Mouse (Mus musculus) T-cell, adult 2 months (primary cell): ENCODE results near the gene Krt35.

Experiments
- DNase-seq: peaks from one replicate; pipeline ENCODE4 v3.0.0; 2022; ENCODE audit warnings: low spot score

Gene Krt35

GRCm38 (mm10) chr11:100096141-100096540, at the start of gene Krt35:
Krt35 (minus strand) TSS chr11:100096241.
- no peak for DNase-seq

DNA sequence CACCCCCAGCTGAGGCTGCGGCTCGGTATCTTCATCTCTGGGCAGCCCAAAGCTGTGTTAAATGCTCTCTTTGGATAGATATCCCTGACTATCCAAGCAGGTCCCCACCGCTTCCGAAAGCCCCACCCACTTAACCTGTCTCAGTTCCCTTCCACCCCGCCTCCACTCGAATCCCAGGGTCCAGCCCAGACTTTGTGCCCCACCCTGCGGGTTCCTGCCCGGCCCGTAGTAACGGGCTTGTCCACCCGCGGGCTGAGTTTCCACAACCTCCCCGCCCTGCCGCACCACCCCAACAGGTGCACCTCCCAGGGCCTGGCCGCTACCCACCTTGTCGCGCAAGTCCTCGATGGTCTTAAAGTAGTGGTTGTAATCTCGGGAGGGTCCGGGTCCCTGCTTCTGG, 49.1 kb upstream of the Krt35 start:
- no peak for DNase-seq

DNA sequence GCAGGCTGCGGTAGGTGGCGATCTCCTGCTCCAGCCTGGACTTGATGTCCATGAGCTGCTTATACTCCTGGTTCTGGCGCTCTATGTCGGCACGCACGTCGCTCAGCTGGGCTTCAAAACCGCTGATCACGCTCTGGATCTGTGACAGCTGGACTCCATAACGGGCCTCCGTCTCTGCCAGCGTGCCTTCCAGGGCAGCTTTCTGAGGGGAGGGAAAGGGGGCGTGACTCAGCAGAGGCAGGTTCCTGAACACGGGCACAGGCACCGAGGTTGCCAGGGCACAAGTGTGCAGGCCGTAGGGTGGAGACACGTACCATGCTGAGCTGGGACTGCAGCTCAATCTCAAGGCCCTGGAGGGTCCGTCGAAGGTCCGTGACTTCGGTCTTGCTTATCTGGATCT, 44.9 kb upstream of the Krt35 start:
- no peak for DNase-seq

- DNase-seq, result no peak
These were observed 43.4 kb upstream of the Krt35 start for GRCm38 (mm10) chr11:100139391-100139790.

DNA sequence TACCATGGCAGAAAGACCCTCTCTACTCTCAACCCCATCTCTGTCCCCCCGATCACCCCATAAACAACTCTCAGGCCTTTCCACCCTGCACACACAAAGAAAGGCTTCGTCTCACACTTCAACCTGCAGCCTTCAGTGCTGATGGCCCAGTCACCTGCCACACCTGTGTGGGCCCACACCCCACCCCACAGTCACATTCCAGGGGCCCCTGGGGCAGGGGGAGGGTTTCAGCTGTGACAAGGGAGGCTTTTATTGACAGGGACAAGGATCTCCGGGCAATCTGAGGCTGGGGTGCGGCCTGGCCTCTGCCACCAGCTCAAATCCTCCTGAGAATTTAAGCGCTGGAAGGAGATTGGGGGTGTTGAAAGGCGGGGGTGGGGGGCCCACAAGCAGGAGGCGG, 42.8 kb upstream of the Krt35 start:
- DNase-seq, result no peak

DNA sequence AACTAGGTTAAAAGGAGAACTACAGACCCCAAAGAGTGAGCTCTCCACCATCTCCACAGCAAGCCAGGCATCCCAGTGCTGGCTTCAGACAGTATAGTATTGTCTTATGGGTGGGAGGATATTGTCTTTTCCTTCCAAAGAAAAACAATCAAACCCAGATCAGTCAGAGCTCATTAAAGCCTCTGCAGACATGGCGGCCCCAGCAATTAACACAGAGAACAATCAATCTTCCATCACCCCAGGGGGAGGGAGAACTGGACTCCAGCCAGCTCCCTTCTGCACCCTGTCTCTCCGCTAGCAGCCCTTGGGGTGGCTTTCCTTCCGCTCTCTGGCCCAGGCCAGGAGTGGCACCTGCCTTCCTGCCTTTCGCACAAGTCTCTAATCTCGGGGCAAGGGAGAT, 41.7 kb upstream of the Krt35 start:
- no peak for DNase-seq

DNA sequence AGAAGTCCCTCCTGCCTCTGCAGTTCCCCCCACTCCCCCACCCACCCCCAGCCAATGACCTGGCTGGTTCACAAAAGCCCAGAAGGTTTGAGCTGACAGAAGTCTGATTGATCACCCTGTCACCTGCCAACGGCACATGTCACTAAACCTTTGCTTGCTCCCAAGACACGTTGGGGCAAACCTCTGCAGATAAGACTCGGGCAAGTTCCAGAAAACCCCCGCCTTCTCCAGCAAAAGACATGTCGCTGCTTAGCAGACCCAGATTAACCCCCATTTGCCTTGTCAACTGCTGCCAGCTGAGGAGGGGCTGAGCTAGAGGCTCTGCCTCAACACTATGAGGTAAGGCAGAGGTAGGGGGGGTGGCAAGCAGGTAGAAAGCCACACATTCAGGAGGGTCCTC, 40.5 kb upstream of the Krt35 start:
- no peak for DNase-seq

DNA sequence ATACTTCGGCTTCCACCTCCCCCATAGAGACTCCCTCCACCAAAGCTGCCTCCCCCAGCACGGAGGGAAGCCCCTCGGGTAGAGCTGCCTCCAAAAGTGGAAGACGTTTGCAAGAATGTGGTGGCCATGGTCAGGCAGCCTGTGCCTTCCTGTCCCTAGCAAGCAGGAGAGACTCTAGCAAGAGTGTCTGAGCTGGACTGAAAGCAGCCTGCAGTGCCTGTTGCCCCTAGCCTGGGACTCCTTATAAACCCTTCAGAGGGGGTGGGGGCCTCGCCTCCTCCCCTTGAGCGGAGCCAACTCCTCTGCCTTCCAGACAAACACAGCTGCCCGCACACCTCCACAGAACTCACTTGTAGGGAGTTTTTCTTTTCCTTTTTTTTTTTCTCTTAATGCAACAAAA, 39.7 kb upstream of the Krt35 start, which contains the start of gene Krt15:
Krt15 (minus strand) TSS at position 198 of the 400 bp plus-strand sequence.
- DNase-seq, result no peak

DNA sequence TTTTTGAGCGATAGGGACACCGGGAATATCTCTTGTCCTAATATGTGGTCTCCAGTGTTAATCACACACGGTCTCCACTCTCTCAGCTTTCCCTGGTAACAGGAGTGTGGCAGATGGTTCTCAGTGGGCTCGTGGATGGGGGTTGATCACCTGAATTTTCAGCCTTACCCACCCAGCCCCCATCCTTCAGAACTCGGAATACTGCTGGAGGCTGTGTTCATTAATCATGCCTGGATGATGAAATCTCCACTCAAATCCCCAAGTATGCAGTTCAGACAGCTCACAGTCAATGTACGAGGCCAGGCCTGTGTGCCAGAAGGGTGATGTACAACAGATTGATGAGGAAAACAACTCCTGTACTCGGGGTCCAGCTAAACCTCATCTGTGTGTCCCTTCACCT, 28.9 kb upstream of the Krt35 start:
- no peak for DNase-seq

DNA sequence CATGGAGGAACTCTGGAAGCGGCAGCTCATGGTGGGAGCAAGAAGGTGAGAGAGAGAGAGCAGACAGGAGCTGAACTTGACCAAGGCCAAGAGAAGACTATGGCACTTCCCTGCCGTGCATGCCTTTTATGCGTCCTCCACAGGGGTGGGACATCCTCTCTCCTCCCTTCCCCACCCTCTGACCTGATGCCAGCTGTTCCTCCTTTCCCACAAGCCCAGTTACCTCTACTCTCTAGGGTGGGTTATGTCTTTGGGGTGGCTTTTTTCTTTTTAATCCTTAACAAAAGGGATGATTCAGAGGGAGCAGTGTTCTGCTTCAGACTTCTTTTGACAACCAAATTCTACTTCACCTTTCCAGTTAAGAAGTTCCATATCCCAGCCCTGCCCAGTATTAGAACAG, 25.4 kb upstream of the Krt35 start, which contains the start of gene Krt13:
Krt13 (minus strand) TSS at position 101 of the 400 bp plus-strand sequence.
- DNase-seq, result no peak

DNA sequence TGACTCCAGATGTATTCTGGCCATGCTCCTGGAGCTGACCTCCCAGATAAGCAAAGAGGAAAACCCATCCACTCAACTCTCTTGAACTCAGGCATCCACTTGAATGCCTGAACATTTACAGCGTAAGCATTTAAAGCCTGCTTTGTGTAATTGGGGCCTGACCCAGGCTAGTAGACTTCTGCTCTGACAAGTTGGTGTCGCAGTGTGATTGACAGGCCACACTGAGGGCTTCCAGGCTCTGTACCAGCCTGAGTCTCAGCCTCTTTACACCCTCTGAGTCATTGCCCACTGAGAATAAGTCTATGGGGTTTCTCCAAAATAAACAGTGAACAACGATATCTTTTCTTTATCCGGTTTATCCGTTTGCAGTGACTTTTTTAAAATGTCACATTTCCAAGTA, 24.3 kb upstream of the Krt35 start:
- DNase-seq, result no peak

- DNase-seq, result no peak
These were observed 17.6 kb upstream of the Krt35 start for GRCm38 (mm10) chr11:100113742-100114029.

DNA sequence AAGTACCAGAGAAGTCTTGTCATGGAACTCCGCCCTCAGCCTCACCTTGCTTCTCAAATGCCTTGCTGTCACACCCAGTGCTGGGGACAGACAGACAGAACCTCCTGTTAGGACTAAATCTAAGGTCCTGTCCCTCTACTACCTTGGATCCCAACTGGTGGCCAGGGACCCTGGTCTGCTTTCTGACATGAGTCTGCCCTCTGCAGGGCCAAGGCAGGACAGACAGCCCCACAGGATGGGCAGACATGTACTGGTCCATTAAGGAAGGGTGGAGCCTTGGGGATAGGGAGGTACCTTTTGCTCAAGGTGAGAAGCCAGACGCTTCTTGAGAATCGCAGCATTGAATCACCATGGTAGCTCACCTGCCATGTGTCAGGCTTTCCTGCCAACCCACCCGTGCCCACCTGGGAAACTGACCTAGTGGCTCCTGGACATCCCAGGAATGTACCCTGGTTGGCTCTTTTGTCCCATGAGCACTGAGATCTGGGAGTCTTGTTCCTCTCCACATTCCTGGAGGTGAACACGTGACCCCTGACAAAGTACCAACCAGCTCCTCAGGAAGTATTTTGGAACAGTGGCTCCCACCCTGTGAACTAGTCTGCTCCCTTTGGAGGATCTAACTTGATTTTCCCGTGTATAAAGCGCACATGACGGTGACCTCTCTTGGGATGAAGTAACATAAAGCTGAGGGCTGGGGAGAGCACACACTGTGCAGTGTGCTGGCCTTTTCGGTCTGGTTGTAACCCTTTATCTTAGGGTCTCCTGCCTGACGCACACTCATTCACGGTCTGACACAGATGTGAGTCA, 17.1 kb upstream of the Krt35 start:
- DNase-seq, result no peak

DNA sequence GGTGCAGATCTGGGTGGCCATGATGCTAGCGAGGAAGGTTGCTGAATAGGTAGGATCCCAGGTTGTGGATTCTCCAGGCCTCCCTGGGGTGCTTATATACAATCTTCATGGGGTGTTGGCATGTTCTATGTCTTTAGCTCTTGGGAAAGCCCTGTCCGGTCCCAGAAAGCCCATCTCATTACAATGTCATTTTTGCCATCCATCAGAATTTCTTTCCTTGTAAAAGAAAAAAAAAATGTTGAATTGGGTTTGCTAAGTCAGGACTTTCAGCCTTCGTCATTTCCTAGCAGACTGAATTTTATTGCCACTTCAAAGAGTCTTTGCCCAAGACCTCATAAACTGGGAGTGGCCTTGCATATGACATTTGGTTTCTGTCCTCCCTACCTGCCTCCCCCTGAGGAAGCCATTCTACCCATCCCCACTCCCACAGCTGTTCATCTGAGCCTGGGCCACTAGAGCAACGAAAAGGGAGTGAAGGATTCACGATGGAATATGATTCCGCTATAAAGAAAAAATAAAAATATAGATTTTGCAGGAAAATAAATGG, 9.6 kb upstream of the Krt35 start, which contains the start of gene Krt36:
Krt36 (minus strand) TSS at position 51 of the 547 bp plus-strand sequence.
- no peak for DNase-seq

- no peak for DNase-seq
These were observed 6.8 kb upstream of the Krt35 start for GRCm38 (mm10) chr11:100102693-100103429.

GRCm38 (mm10) chr11:100100391-100100790, 4.3 kb upstream of the Krt35 start:
- DNase-seq, result no peak

DNA sequence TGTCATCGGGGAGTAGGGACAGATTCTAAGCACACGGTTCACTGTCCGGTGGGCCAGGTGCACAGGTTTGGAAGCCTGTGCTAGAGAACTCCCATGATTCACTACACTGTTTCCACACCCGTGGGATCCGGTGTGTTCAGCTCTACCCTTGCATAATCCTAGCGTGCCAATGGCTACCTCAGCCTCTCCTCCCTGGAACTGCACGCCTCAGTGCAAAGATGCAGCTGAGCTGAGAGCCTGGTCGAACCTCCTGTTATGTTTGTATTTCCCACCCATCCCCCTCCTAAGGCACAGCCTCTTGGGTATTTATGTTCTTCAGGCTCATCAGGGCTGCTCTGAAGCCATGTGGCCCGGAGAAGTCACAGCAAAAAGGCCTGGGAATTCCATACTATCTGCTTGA, 1.8 kb upstream of the Krt35 start:
- DNase-seq, result no peak

GRCm38 (mm10) chr11:100088378-100089025, 7.5 kb downstream of the Krt35 start:
- no peak for DNase-seq

DNA sequence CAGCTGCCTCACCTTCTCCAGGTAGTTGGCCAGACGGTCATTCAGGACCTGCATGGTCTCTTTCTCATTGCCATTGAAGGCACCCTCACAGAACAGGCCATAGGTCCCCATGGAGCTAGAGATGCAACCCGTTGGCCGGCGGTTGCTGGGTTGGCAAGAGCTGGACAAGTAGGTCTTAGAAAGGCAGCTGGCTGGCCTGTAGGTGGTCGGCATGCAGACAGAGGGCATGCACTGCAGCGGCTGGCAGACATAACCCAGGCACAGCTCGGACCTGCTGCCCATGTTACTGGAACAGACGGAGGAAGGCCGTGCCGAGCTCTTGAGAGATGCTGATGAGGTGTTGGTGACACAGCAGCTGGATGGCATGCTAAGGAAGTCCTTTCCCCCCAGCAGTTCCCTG, 8.2 kb downstream of the Krt35 start, which contains the start of gene Krt32:
Krt32 (minus strand) TSS at position 366 of the 400 bp plus-strand sequence.
- DNase-seq, result no peak

DNA sequence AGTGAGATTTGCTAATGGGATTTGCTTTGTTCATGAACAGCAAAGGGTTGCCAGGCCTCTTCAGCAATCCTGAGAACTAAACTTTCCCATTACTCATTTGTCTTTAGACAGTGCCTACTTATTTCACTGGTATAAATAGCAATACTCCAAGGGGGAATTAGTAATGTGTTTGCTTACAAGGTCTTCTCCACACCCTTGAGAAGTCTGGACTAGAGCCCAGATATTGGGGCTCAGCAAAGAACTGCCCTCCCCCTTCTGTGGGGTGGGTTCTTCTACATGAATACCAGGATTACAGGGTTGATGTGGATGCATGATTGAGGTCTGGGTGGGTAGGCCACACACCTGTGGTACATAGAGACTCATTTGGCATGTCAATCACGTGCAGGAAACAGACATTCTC, 22.2 kb downstream of the Krt35 start:
- DNase-seq, result no peak

DNA sequence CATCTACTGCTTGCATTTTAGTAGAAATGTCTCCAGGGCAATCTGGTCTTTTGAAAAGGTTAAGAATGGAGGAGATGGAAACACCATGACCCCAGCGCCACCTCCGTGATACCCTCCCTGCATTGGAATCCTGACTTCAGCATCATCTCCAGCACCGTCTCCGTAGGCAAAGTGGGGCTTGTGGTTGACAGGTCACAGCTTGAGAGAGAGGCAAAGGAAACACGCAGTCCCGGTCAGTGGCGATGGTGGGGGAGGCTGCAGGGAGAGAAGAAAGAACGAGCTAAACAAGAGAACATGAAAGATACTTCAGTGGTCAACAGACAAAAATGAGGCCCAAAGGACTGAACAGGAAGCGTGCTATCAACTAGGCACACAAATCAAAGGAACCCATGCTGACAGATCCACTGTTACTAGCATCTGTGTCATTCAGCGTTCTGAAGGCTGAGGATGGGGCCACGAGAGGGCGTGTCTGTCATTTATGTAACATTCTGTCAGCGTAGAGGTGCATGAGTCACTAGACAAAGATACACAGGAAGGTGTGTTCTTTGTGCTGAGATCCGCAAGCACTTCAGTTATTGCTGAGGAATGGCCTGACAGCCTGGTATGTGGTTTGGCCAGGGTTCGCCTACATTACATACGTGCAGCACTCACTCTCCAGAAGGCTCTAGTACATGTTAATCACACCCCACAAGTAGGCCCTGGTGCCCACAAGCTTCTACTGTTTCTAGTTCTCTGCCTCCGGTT, 28.6 kb downstream of the Krt35 start:
- DNase-seq, result no peak
